Mouse (Mus musculus) ES-E14 (cell line): ENCODE measurements around the gene Lrrn4cl.

Source experiments
- CHD2 ChIP-seq: IDR thresholded peaks from 2 replicates; pipeline ENCODE4 v1.6.1; 2014; ENCODE audit warnings: mild to moderate bottlenecking, low read depth, low read length, inconsistent platforms
- MAFK ChIP-seq: IDR thresholded peaks from 2 replicates; pipeline ENCODE4 v1.6.1; 2014; ENCODE audit warnings: mild to moderate bottlenecking, low read depth, low read length, inconsistent platforms; ENCODE audit not compliant: insufficient read depth
- ZC3H11A ChIP-seq: IDR thresholded peaks from 2 replicates; pipeline ENCODE4 v1.6.1; 2012; ENCODE audit warnings: low read depth, mild to moderate bottlenecking, inconsistent platforms, low read length, borderline replicate concordance
- ZNF384 ChIP-seq: IDR thresholded peaks from 2 replicates; pipeline ENCODE4 v1.6.1; 2012; ENCODE audit warnings: low read depth, low read length, inconsistent platforms

DNA sequence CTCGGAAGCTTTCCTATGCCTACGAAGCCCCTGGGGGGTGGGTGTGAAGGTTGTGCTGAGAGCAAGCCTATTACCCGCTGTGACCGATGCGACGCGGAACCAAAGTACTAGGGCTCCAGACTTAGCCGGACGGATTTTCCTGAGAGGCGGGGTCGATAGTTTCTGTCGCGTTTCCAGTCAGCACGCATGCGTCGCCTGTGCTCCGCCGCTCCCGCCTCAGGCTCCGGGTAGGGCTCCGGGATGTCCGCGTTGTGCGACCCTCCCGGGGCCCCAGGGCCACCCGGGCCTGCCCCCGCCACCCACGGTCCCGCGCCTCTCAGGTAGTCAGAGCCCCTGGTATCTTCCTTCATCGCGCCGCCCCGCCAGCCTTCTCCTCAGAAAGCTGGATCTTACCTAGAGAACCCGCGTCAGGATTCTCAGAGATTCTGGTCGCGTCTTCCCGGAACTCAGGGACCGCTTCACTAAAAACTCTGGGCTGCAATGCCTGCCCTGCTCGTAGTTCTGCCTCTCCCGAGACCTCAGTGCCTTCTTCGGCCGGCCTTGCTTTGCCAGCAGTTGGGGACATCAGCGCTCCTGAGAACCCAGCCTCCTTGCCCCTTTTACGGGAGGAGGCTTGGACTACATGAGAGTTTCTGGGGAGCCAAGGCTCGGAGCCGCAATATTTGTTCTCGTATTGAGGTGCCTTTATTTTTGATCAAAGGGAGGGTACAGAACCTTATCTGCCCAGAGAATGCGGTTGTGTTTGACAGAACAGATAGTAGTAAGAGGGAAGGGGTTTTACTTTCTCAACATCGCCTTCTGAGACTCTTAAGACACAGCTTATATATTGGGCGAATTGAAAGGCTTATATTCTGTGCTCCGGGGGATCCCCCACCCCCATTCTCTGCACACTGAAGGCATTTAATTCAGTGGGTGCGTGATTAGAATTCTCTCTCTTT is 42.5 kb downstream of the Lrrn4cl start, which contains the start of gene Ints5:
- TF ChIP-seq ZC3H11A (no peak), CHD2 (no peak), MAFK (no peak), ZNF384 (no peak)
